Mouse (Mus musculus) embryonic facial prominence, embryonic 11.5 days (tissue): Measurements from ENCODE around the gene Hsd17b12. TPM values are rescaled to one million over a fixed set of nuclear protein-coding genes. Genes with fewer than 3 reads are reported as not detected.

Source experiments
- ATAC-seq: fragments of 200-750 bp; cut with Nextera tagmentation; replicated peaks from 2 replicates; pipeline ENCODE4 v1.8.0; 2017; ENCODE audit warnings: low read depth; ENCODE audit not compliant: insufficient number of reproducible peaks, low FRiP score, low TSS enrichment
- DNase-seq: peaks from one replicate; pipeline ENCODE4 v3.0.0-alpha.2; 2015; ENCODE audit warnings: low spot score
- H3K27ac ChIP-seq: fragments of 300-500 bp; sonication (generic); replicated peaks from 2 replicates; pipeline ENCODE4 v1.5.1; 2014; ENCODE audit warnings: mild to moderate bottlenecking, low read depth, low read length, control low read depth
- H3K27me3 ChIP-seq: fragments of 300-500 bp; sonication (generic); 2 replicates; pipeline ENCODE4 v1.6.1; 2014; ENCODE audit warnings: mild to moderate bottlenecking, low read length, moderate library complexity, mixed read lengths; ENCODE audit not compliant: control insufficient read depth, insufficient read depth
- H3K36me3 ChIP-seq: fragments of 300-500 bp; sonication (generic); replicated peaks from 2 replicates; pipeline ENCODE4 v1.6.1; 2014; ENCODE audit warnings: low read depth, mild to moderate bottlenecking, low read length, moderate library complexity, mixed read lengths; ENCODE audit not compliant: control insufficient read depth, insufficient read depth
- H3K4me1 ChIP-seq: fragments of 300-500 bp; sonication (generic); 2 replicates; pipeline ENCODE4 v1.6.1; 2014; ENCODE audit warnings: low read length, mixed read lengths; ENCODE audit not compliant: control insufficient read depth, insufficient read depth
- H3K4me2 ChIP-seq: fragments of 300-500 bp; sonication (generic); 2 replicates; pipeline ENCODE4 v1.6.1; 2014; ENCODE audit warnings: low read depth, mild to moderate bottlenecking, control low read depth, low read length, moderate library complexity
- H3K4me3 ChIP-seq: fragments of 300-500 bp; sonication (generic); 2 replicates; pipeline ENCODE4 v1.5.1; 2014; ENCODE audit warnings: low read depth, low read length, control low read depth
- H3K9ac ChIP-seq: fragments of 300-500 bp; sonication (generic); replicated peaks from 2 replicates; pipeline ENCODE4 v1.6.1; 2014; ENCODE audit warnings: mild to moderate bottlenecking, control low read depth, low read length
- H3K9me3 ChIP-seq: fragments of 300-500 bp; sonication (generic); replicated peaks from 2 replicates; pipeline ENCODE4 v1.6.1; 2016; ENCODE audit warnings: mild to moderate bottlenecking, low read length, inconsistent platforms, mixed read lengths; ENCODE audit not compliant: control insufficient read depth
- WGBS: fragments of 180-500 bp; shearing (Covaris S2); extraction: QIAGEN DNeasy Blood & Tissue Kit; methylation state at CpG from one replicate; pipeline ENCODE4 v1.1.7; 2014; 5-methylcytosine and 5-hydroxymethylcytosine counted together
- polyA plus RNA-seq: library from polyadenylated mRNA; unstranded; fragments of >200 nt; fragmentation: Nextera tagmentation; extraction: Ambion mirVana; gene quantifications from 2 replicates; pipeline ENCODE4 v1.2.1, GENCODE M21; 2014

The Hsd17b12 gene
- polyA plus RNA-seq, 1 experiment from 2014 or later: 126 TPM

GRCm38 (mm10) chr2:94173549-94173948 is 15.8 kb upstream of the Hsd17b12 start:
- ATAC-seq: no peak
- Histone ChIP-seq H3K4me3 (no peak overlapping the region), H3K27ac (no peak overlapping the region), H3K4me1 (no peaks in the 10 kb centered on the region), H3K4me2 (no peak overlapping the region), H3K9ac (no peak overlapping the region), H3K9me3 (no peaks in the 10 kb centered on the region), H3K36me3 (no peaks in the 10 kb centered on the region), H3K27me3 (no peaks in the 10 kb centered on the region)
- 91% methylated on average over 13 of the region's 13 CpGs for WGBS
- no peak for DNase-seq

- Histone ChIP-seq H3K27me3 (no peaks in the 10 kb centered on the region), H3K4me2 (no peak overlapping the region), H3K36me3 (no peaks in the 10 kb centered on the region), H3K9ac (no peak overlapping the region), H3K27ac (no peak overlapping the region), H3K4me3 (no peak overlapping the region), H3K9me3 (no peaks in the 10 kb centered on the region), H3K4me1 (no peaks in the 10 kb centered on the region)
- no peak for ATAC-seq
- WGBS: 54% methylated on average over 2 of the region's 2 CpGs
- DNase-seq: no peak
These were observed 5.4 kb upstream of the Hsd17b12 start for GRCm38 (mm10) chr2:94163207-94163606.

- no peak overlapping the region for H3K4me3 ChIP-seq
- 72% methylated on average over 6 of the region's 6 CpGs for WGBS
- no peaks in the 10 kb centered on the region for H3K9me3 ChIP-seq
- H3K9ac ChIP-seq: no peak overlapping the region
- no peak overlapping the region for H3K4me2 ChIP-seq
- no peak for ATAC-seq
- no peaks in the 10 kb centered on the region for H3K4me1 ChIP-seq
- H3K27me3 ChIP-seq: no peaks in the 10 kb centered on the region
- H3K27ac ChIP-seq: no peak overlapping the region
- no peaks in the 10 kb centered on the region for H3K36me3 ChIP-seq
- no peak for DNase-seq
These were observed 4.4 kb upstream of the Hsd17b12 start for GRCm38 (mm10) chr2:94162141-94162540.

GRCm38 (mm10) chr2:94158520-94158884 is 738 bp upstream of the Hsd17b12 start:
- peak overlapping the region; percentile 30 for H3K4me3 ChIP-seq
- ATAC-seq (no peak), DNase-seq (no peak)
- H3K27ac ChIP-seq: 0 out of 2 replicates have a peak overlapping the region, but pooled peaks have one; percentile 15
- H3K9me3 ChIP-seq: no peaks in the 10 kb centered on the region
- 24% methylated on average over 4 of the region's 4 CpGs for WGBS
- H3K9ac ChIP-seq: no peak overlapping the region
- peak overlapping the region; percentile 35 for H3K4me2 ChIP-seq
- H3K4me1 ChIP-seq: no peaks in the 10 kb centered on the region
- no peaks in the 10 kb centered on the region for H3K36me3 ChIP-seq
- H3K27me3 ChIP-seq: no peaks in the 10 kb centered on the region

GRCm38 (mm10) chr2:94157051-94157450 is 713 bp downstream of the Hsd17b12 start:
- peak; percentile 38 for DNase-seq
- Histone ChIP-seq H3K9ac (peak overlapping the region; percentile 80), H3K4me3 (peak overlapping the region; percentile 66), H3K4me2 (peak overlapping the region; percentile 45), H3K27me3 (no peaks in the 10 kb centered on the region), H3K9me3 (no peaks in the 10 kb centered on the region), H3K4me1 (0 out of 2 replicates have a peak, but pooled peaks cover 2% of the 10 kb centered on the region), H3K27ac (peak overlapping the region; percentile 72; the same call in 1 of the 2 replicates), H3K36me3 (no peaks in the 10 kb centered on the region)
- WGBS: 2% methylated on average over 10 of the region's 10 CpGs
- ATAC-seq: no peak

- no peaks in the 10 kb centered on the region for H3K27me3 ChIP-seq
- WGBS: 70% methylated on average over 2 of the region's 2 CpGs
- no peak overlapping the region for H3K9ac ChIP-seq
- H3K4me1 ChIP-seq: no peaks in the 10 kb centered on the region
- no peaks in the 10 kb centered on the region for H3K9me3 ChIP-seq
- DNase-seq (no peak), ATAC-seq (no peak)
- no peaks in the 10 kb centered on the region for H3K36me3 ChIP-seq
- no peak overlapping the region for H3K27ac ChIP-seq
- no peak overlapping the region for H3K4me2 ChIP-seq
- H3K4me3 ChIP-seq: no peak overlapping the region
These were observed 12.6 kb downstream of the Hsd17b12 start for GRCm38 (mm10) chr2:94145146-94145542.

GRCm38 (mm10) chr2:94144520-94145145 is 13.1 kb downstream of the Hsd17b12 start:
- Histone ChIP-seq H3K4me1 (no peaks in the 10 kb centered on the region), H3K9ac (no peak overlapping the region)
- DNase-seq: no peak

GRCm38 (mm10) chr2:94141293-94141692 is 16.5 kb downstream of the Hsd17b12 start:
- Histone ChIP-seq H3K4me3 (no peak overlapping the region), H3K9me3 (no peaks in the 10 kb centered on the region), H3K27me3 (no peaks in the 10 kb centered on the region), H3K9ac (no peak overlapping the region), H3K4me2 (no peak overlapping the region), H3K4me1 (no peaks in the 10 kb centered on the region), H3K36me3 (no peaks in the 10 kb centered on the region), H3K27ac (no peak overlapping the region)
- 43% methylated on average over 3 of the region's 3 CpGs for WGBS
- DNase-seq (no peak), ATAC-seq (no peak)

More at GRCm38 (mm10) chr2:94144520-94145145, 13.1 kb downstream of the Hsd17b12 start:
- H3K27ac ChIP-seq: no peak overlapping the region
- H3K36me3 ChIP-seq: no peaks in the 10 kb centered on the region
- H3K27me3 ChIP-seq: no peaks in the 10 kb centered on the region
- H3K4me2 ChIP-seq: no peak overlapping the region
- ATAC-seq: no peak
- no peak overlapping the region for H3K4me3 ChIP-seq
- no peaks in the 10 kb centered on the region for H3K9me3 ChIP-seq
- WGBS: 94% methylated on average over 7 of the region's 7 CpGs
